ENCODE assay signal across 8 mouse cellular contexts in the genomic region with DNA sequence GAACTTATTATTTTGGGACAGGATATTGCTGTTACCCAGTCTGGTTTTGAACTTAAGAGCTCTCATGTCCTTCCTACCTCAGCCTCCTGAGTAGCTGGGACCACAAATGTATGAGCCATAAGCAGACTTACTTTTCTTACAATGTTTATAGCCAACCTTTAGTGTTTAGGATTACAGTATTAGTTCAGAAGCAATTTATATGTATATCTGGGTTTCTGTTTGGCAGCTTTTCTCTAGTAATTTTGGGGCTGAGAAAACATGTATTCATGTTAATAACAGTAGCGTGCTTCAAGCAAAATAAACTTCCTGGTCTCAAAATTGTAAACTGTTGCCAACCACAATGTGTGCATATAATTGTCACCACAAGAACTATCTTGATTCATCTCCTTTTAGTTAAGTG. TPM values are rescaled to one million over a fixed set of nuclear protein-coding genes. Genes with fewer than 3 reads are reported as not detected.
DNase-seq lines count a peak whose midpoint lies in the region; ATAC-seq and TF ChIP-seq lines count a peak whose summit lies in the region.

No protein-coding gene starts in this region.

- intact Hi-C loops in left cerebral cortex, postnatal 10 days (cut with DNase I) = no loop called here

- no peak overlapping the region for H3K9ac ChIP-seq in lung, postnatal 0 days (replicated peaks; ENCODE audit: low read depth)
- H3K9ac ChIP-seq in embryonic facial prominence, embryonic 11.5 days (replicated peaks; ENCODE audit: low read length) = peak overlapping the region; percentile 75
- 0 out of 2 replicates have a peak overlapping the region, but pooled peaks have one; percentile 23 for H3K9ac ChIP-seq in intestine, postnatal 0 days (ENCODE audit: low read depth, low read length)
- H3K9ac ChIP-seq in neural tube, embryonic 15.5 days (replicated peaks) = peak overlapping the region; percentile 0; the same call in 1 of the 2 replicates

- H3K27me3 ChIP-seq in lung, postnatal 0 days (replicated peaks; ENCODE audit: insufficient read depth, low read length) = no peaks in the 10 kb centered on the region
- no peaks in the 10 kb centered on the region for H3K27me3 ChIP-seq in embryonic facial prominence, embryonic 11.5 days (ENCODE audit: control insufficient read depth, insufficient read depth, low read length)
- H3K27me3 ChIP-seq in intestine, postnatal 0 days (replicated peaks; ENCODE audit: control insufficient read depth, insufficient read depth, low read length) = no peaks in the 10 kb centered on the region
- H3K27me3 ChIP-seq in neural tube, embryonic 15.5 days (replicated peaks) = no peaks in the 10 kb centered on the region

- TF ChIP-seq CTCF in lung, postnatal 0 days (IDR thresholded peaks at IDR 0.05) = no peak
- no peak for TF ChIP-seq CTCF in intestine, postnatal 0 days (IDR thresholded peaks at IDR 0.05; ENCODE audit: low read depth)

- no peak for TF ChIP-seq EP300 in lung, postnatal 0 days (IDR thresholded peaks at IDR 0.05)

- peak overlapping the region; percentile 48; the same call in 1 of the 2 replicates for H3K4me3 ChIP-seq in lung, postnatal 0 days (ENCODE audit: low read depth, low read length)
- H3K4me3 ChIP-seq in embryonic facial prominence, embryonic 11.5 days (ENCODE audit: low read depth, low read length) = peak overlapping the region; percentile 60
- H3K4me3 ChIP-seq in intestine, postnatal 0 days (ENCODE audit: low read depth, low read length) = peak overlapping the region; percentile 61
- peak overlapping the region; percentile 55; the same call in 1 of the 2 replicates for H3K4me3 ChIP-seq in neural tube, embryonic 15.5 days (replicated peaks)

- WGBS in lung, postnatal 0 days = 4% methylated on average over 1 of the region's 1 CpGs
- WGBS in embryonic facial prominence, embryonic 11.5 days = 28% methylated on average over 1 of the region's 1 CpGs
- WGBS in intestine, postnatal 0 days = 2% methylated on average over 1 of the region's 1 CpGs
- WGBS in neural tube, embryonic 15.5 days = 17% methylated on average over 1 of the region's 1 CpGs

- H3K36me3 ChIP-seq in lung, postnatal 0 days (ENCODE audit: insufficient read depth, low read length) = no peaks in the 10 kb centered on the region
- H3K36me3 ChIP-seq in embryonic facial prominence, embryonic 11.5 days (replicated peaks; ENCODE audit: control insufficient read depth, insufficient read depth, low read depth, low read length) = no peaks in the 10 kb centered on the region
- peaks cover 13% of the 10 kb centered on the region; the same call in 1 of the 2 replicates for H3K36me3 ChIP-seq in intestine, postnatal 0 days (ENCODE audit: control insufficient read depth, insufficient read depth)
- no peaks in the 10 kb centered on the region for H3K36me3 ChIP-seq in neural tube, embryonic 15.5 days

- no peaks in the 10 kb centered on the region for H3K9me3 ChIP-seq in lung, postnatal 0 days (ENCODE audit: low read length)
- no peaks in the 10 kb centered on the region for H3K9me3 ChIP-seq in embryonic facial prominence, embryonic 11.5 days (replicated peaks; ENCODE audit: control insufficient read depth, low read length)
- H3K9me3 ChIP-seq in intestine, postnatal 0 days (ENCODE audit: control insufficient read depth) = no peaks in the 10 kb centered on the region
- H3K9me3 ChIP-seq in neural tube, embryonic 15.5 days (replicated peaks) = no peaks in the 10 kb centered on the region

- peak overlapping the region; percentile 82; the same call in 1 of the 2 replicates for H3K4me2 ChIP-seq in lung, postnatal 0 days (replicated peaks; ENCODE audit: low read depth, low read length)
- peak overlapping the region; percentile 33 for H3K4me2 ChIP-seq in embryonic facial prominence, embryonic 11.5 days (ENCODE audit: low read depth, low read length)
- H3K4me2 ChIP-seq in intestine, postnatal 0 days (replicated peaks; ENCODE audit: low read depth) = peak overlapping the region; percentile 75
- H3K4me2 ChIP-seq in neural tube, embryonic 15.5 days = peak overlapping the region; percentile 64

- no peak for ATAC-seq in lung, postnatal 0 days
- no peak for ATAC-seq in embryonic facial prominence, embryonic 11.5 days (replicated peaks; ENCODE audit: insufficient number of reproducible peaks, low FRiP score, low TSS enrichment, low read depth)
- no peak for ATAC-seq in intestine, postnatal 0 days
- ATAC-seq in neural tube, embryonic 15.5 days (ENCODE audit: low FRiP score) = no peak
- no peak for ATAC-seq in frontal cortex, adult (ENCODE audit: low TSS enrichment)

- H3K27ac ChIP-seq in lung, postnatal 0 days (ENCODE audit: low read length) = no peak overlapping the region
- H3K27ac ChIP-seq in embryonic facial prominence, embryonic 11.5 days (replicated peaks; ENCODE audit: low read depth, low read length) = no peak overlapping the region
- no peak overlapping the region for H3K27ac ChIP-seq in intestine, postnatal 0 days (ENCODE audit: low read depth, low read length)
- no peak overlapping the region for H3K27ac ChIP-seq in neural tube, embryonic 15.5 days (replicated peaks)

- H3K4me1 ChIP-seq in lung, postnatal 0 days (ENCODE audit: insufficient read depth, low read depth, low read length) = no peaks in the 10 kb centered on the region; the same call in 1 of the 2 replicates
- H3K4me1 ChIP-seq in embryonic facial prominence, embryonic 11.5 days (ENCODE audit: control insufficient read depth, insufficient read depth, low read length) = no peaks in the 10 kb centered on the region
- H3K4me1 ChIP-seq in intestine, postnatal 0 days (replicated peaks; ENCODE audit: control insufficient read depth, insufficient read depth, low read length) = peaks cover 4% of the 10 kb centered on the region; the same call in 1 of the 2 replicates
- peaks cover 11% of the 10 kb centered on the region for H3K4me1 ChIP-seq in neural tube, embryonic 15.5 days

- no peak for DNase-seq in lung, postnatal 0 days (ENCODE audit: low spot score)
- DNase-seq in lung, postnatal 4 days = no peak
- peak; percentile 9 for DNase-seq in embryonic facial prominence, embryonic 11.5 days (ENCODE audit: low spot score)
- no peak for DNase-seq in left cerebral cortex, postnatal 10 days (ENCODE audit: extremely low spot score in 1 of 2, low spot score in 2 of 2)
- no peak for DNase-seq in lung, adult 18-20 months

RNA-seq across cellular contexts. Expression of a gene that starts 0.8 kb away (rescaled TPM):
- polyA plus RNA-seq in lung, postnatal 0 days (2015; fragmentation: Nextera tagmentation; extraction: Ambion mirVana) = 1.5 and 2.8 TPM in 2 replicates
- polyA plus RNA-seq in embryonic facial prominence, embryonic 11.5 days (2014; fragmentation: Nextera tagmentation; extraction: Ambion mirVana) = 45.3 and 54.9 TPM in 2 replicates
- 11.8 and 13.0 TPM in 2 replicates for polyA plus RNA-seq in intestine, postnatal 0 days (2015; fragmentation: Nextera tagmentation; extraction: Ambion mirVana)
- polyA plus RNA-seq in neural tube, embryonic 15.5 days (2015; fragmentation: Nextera tagmentation; extraction: Ambion mirVana) = 4.0 and 12.0 TPM in 2 replicates
- under 1 TPM; 0.81 to 0.84 TPM for total RNA-seq in left cerebral cortex, postnatal 10 days (2021)
